Mouse (Mus musculus): ENCODE results near the gene Chrm1. TPM values are rescaled to one million over a fixed set of nuclear protein-coding genes. Genes with fewer than 3 reads are reported as not detected.

The Chrm1 gene
- polyA plus RNA-seq (2015; fragmentation: Nextera tagmentation; extraction: Ambion mirVana) = 0.66 and 0.72 TPM in 2 replicates

- H3K4me2 ChIP-seq (ENCODE audit: low read length) = peak within 1 kb of the TSS; percentile 95
- H3K4me1 ChIP-seq (ENCODE audit: control insufficient read depth, insufficient read depth, low read depth, low read length) = peaks cover 10% of the 10 kb centered on the region
- H3K27ac ChIP-seq (ENCODE audit: low read depth, low read length) = no peak within 1 kb of the TSS
- peak; percentile 24; the same call in 1 of the 2 replicates for ATAC-seq
- H3K36me3 ChIP-seq (ENCODE audit: control insufficient read depth, insufficient read depth, low read length) = no peaks in the 10 kb centered on the region
- no peaks in the 10 kb centered on the region for H3K9me3 ChIP-seq (ENCODE audit: control insufficient read depth, low read length)
- H3K9ac ChIP-seq (ENCODE audit: low read depth, low read length) = peak within 1 kb of the TSS; percentile 71; the same call in 1 of the 2 replicates
- 62% methylated on average over 9 of the region's 9 CpGs for whole genome bisulfite sequencing
- H3K4me3 ChIP-seq (ENCODE audit: low read length) = peak within 1 kb of the TSS; percentile 51
- no peaks in the 10 kb centered on the region for H3K27me3 ChIP-seq (replicated peaks; ENCODE audit: control insufficient read depth, insufficient read depth, low read length)
These were observed at the start of gene Chrm1 for GRCm38 (mm10) chr19:8663360-8663839. TSS of gene Chrm1 (plus strand) at chr19:8663789.

GRCm38 (mm10) chr19:8614343-8614742 lies 49.2 kb upstream of the Chrm1 start:
- H3K36me3 ChIP-seq (ENCODE audit: control insufficient read depth, insufficient read depth, low read length) = no peaks in the 10 kb centered on the region
- H3K4me2 ChIP-seq (ENCODE audit: low read length) = no peak overlapping the region
- no peak overlapping the region for H3K4me3 ChIP-seq (ENCODE audit: low read length)
- no peaks in the 10 kb centered on the region for H3K27me3 ChIP-seq (replicated peaks; ENCODE audit: control insufficient read depth, insufficient read depth, low read length)
- 84% methylated on average over 2 of the region's 2 CpGs for WGBS
- no peak for ATAC-seq
- H3K4me1 ChIP-seq (ENCODE audit: control insufficient read depth, insufficient read depth, low read depth, low read length) = no peaks in the 10 kb centered on the region
- no peak overlapping the region for H3K9ac ChIP-seq (ENCODE audit: low read depth, low read length)
- H3K27ac ChIP-seq (ENCODE audit: low read depth, low read length) = no peak overlapping the region
- no peaks in the 10 kb centered on the region for H3K9me3 ChIP-seq (ENCODE audit: control insufficient read depth, low read length)

GRCm38 (mm10) chr19:8616314-8616713 lies 47.3 kb upstream of the Chrm1 start:
- no peak overlapping the region for H3K4me2 ChIP-seq (ENCODE audit: low read length)
- WGBS = 76% methylated on average over 4 of the region's 4 CpGs
- no peak overlapping the region for H3K9ac ChIP-seq (ENCODE audit: low read depth, low read length)
- no peaks in the 10 kb centered on the region for H3K4me1 ChIP-seq (ENCODE audit: control insufficient read depth, insufficient read depth, low read depth, low read length)
- no peaks in the 10 kb centered on the region for H3K27me3 ChIP-seq (replicated peaks; ENCODE audit: control insufficient read depth, insufficient read depth, low read length)
- no peaks in the 10 kb centered on the region for H3K9me3 ChIP-seq (ENCODE audit: control insufficient read depth, low read length)
- no peak for ATAC-seq
- no peak overlapping the region for H3K4me3 ChIP-seq (ENCODE audit: low read length)
- no peak overlapping the region for H3K27ac ChIP-seq (ENCODE audit: low read depth, low read length)
- H3K36me3 ChIP-seq (ENCODE audit: control insufficient read depth, insufficient read depth, low read length) = no peaks in the 10 kb centered on the region

- WGBS = 15% methylated on average over 7 of the region's 7 CpGs
- no peaks in the 10 kb centered on the region for H3K4me1 ChIP-seq (ENCODE audit: control insufficient read depth, insufficient read depth, low read depth, low read length)
- no peak within 1 kb of the TSS for H3K4me3 ChIP-seq (ENCODE audit: low read length)
- no peaks in the 10 kb centered on the region for H3K9me3 ChIP-seq (ENCODE audit: control insufficient read depth, low read length)
- no peak within 1 kb of the TSS for H3K9ac ChIP-seq (ENCODE audit: low read depth, low read length)
- no peaks in the 10 kb centered on the region for H3K27me3 ChIP-seq (replicated peaks; ENCODE audit: control insufficient read depth, insufficient read depth, low read length)
- ATAC-seq = no peak
- no peak within 1 kb of the TSS for H3K27ac ChIP-seq (ENCODE audit: low read depth, low read length)
- no peak within 1 kb of the TSS for H3K4me2 ChIP-seq (ENCODE audit: low read length)
- H3K36me3 ChIP-seq (ENCODE audit: control insufficient read depth, insufficient read depth, low read length) = no peaks in the 10 kb centered on the region
These were observed 45.7 kb upstream of the Chrm1 start, which contains the start of gene Slc22a6 for GRCm38 (mm10) chr19:8617904-8618303. TSS of gene Slc22a6 (plus strand) at chr19:8618039.

- WGBS = 94% methylated on average over 7 of the region's 7 CpGs
- Histone ChIP-seq H3K36me3 (ENCODE audit: control insufficient read depth, insufficient read depth, low read length) (no peaks in the 10 kb centered on the region), H3K9me3 (ENCODE audit: control insufficient read depth, low read length) (no peaks in the 10 kb centered on the region), H3K4me3 (ENCODE audit: low read length) (no peak overlapping the region), H3K4me1 (ENCODE audit: control insufficient read depth, insufficient read depth, low read depth, low read length) (no peaks in the 10 kb centered on the region), H3K27me3 (replicated peaks; ENCODE audit: control insufficient read depth, insufficient read depth, low read length) (no peaks in the 10 kb centered on the region), H3K9ac (ENCODE audit: low read depth, low read length) (no peak overlapping the region), H3K4me2 (ENCODE audit: low read length) (no peak overlapping the region), H3K27ac (ENCODE audit: low read depth, low read length) (no peak overlapping the region)
- no peak for ATAC-seq
These were observed 42.5 kb upstream of the Chrm1 start for GRCm38 (mm10) chr19:8621098-8621497.

- H3K4me3 ChIP-seq (ENCODE audit: low read length) = no peak overlapping the region
- H3K27me3 ChIP-seq (replicated peaks; ENCODE audit: control insufficient read depth, insufficient read depth, low read length) = no peaks in the 10 kb centered on the region
- H3K36me3 ChIP-seq (ENCODE audit: control insufficient read depth, insufficient read depth, low read length) = no peaks in the 10 kb centered on the region
- H3K4me1 ChIP-seq (ENCODE audit: control insufficient read depth, insufficient read depth, low read depth, low read length) = no peaks in the 10 kb centered on the region
- no peaks in the 10 kb centered on the region for H3K9me3 ChIP-seq (ENCODE audit: control insufficient read depth, low read length)
- 78% methylated on average over 2 of the region's 2 CpGs for WGBS
- H3K27ac ChIP-seq (ENCODE audit: low read depth, low read length) = no peak overlapping the region
- ATAC-seq = no peak
- H3K4me2 ChIP-seq (ENCODE audit: low read length) = no peak overlapping the region
- H3K9ac ChIP-seq (ENCODE audit: low read depth, low read length) = no peak overlapping the region
These were observed 33.3 kb upstream of the Chrm1 start for GRCm38 (mm10) chr19:8630249-8630648.

- WGBS = 76% methylated on average over 6 of the region's 6 CpGs
- H3K4me1 ChIP-seq (ENCODE audit: control insufficient read depth, insufficient read depth, low read depth, low read length) = no peaks in the 10 kb centered on the region
- no peaks in the 10 kb centered on the region for H3K36me3 ChIP-seq (ENCODE audit: control insufficient read depth, insufficient read depth, low read length)
- no peak for ATAC-seq
- no peak overlapping the region for H3K27ac ChIP-seq (ENCODE audit: low read depth, low read length)
- no peak overlapping the region for H3K4me2 ChIP-seq (ENCODE audit: low read length)
- H3K9ac ChIP-seq (ENCODE audit: low read depth, low read length) = no peak overlapping the region
- H3K27me3 ChIP-seq (replicated peaks; ENCODE audit: control insufficient read depth, insufficient read depth, low read length) = no peaks in the 10 kb centered on the region
- H3K4me3 ChIP-seq (ENCODE audit: low read length) = no peak overlapping the region
- H3K9me3 ChIP-seq (ENCODE audit: control insufficient read depth, low read length) = no peaks in the 10 kb centered on the region
These were observed 32.8 kb upstream of the Chrm1 start for GRCm38 (mm10) chr19:8630826-8631225.

- Histone ChIP-seq H3K27me3 (replicated peaks; ENCODE audit: control insufficient read depth, insufficient read depth, low read length) (no peaks in the 10 kb centered on the region), H3K27ac (ENCODE audit: low read depth, low read length) (no peak overlapping the region), H3K4me2 (ENCODE audit: low read length) (no peak overlapping the region), H3K9me3 (ENCODE audit: control insufficient read depth, low read length) (no peaks in the 10 kb centered on the region), H3K36me3 (ENCODE audit: control insufficient read depth, insufficient read depth, low read length) (no peaks in the 10 kb centered on the region), H3K4me1 (ENCODE audit: control insufficient read depth, insufficient read depth, low read depth, low read length) (no peaks in the 10 kb centered on the region), H3K9ac (ENCODE audit: low read depth, low read length) (no peak overlapping the region), H3K4me3 (ENCODE audit: low read length) (no peak overlapping the region)
- 65% methylated on average over 1 of the region's 1 CpGs for WGBS
- no peak for ATAC-seq
These were observed 31.6 kb upstream of the Chrm1 start for GRCm38 (mm10) chr19:8632029-8632428.

GRCm38 (mm10) chr19:8642086-8642485 lies 21.5 kb upstream of the Chrm1 start:
- Histone ChIP-seq H3K9me3 (ENCODE audit: control insufficient read depth, low read length) (no peaks in the 10 kb centered on the region), H3K27me3 (replicated peaks; ENCODE audit: control insufficient read depth, insufficient read depth, low read length) (no peaks in the 10 kb centered on the region), H3K4me3 (ENCODE audit: low read length) (no peak overlapping the region), H3K9ac (ENCODE audit: low read depth, low read length) (no peak overlapping the region), H3K4me2 (ENCODE audit: low read length) (no peak overlapping the region), H3K36me3 (ENCODE audit: control insufficient read depth, insufficient read depth, low read length) (no peaks in the 10 kb centered on the region), H3K27ac (ENCODE audit: low read depth, low read length) (no peak overlapping the region), H3K4me1 (ENCODE audit: control insufficient read depth, insufficient read depth, low read depth, low read length) (no peaks in the 10 kb centered on the region)
- no peak for ATAC-seq
- WGBS = 72% methylated on average over 5 of the region's 5 CpGs

GRCm38 (mm10) chr19:8646393-8646792 lies 17.2 kb upstream of the Chrm1 start:
- Histone ChIP-seq H3K4me1 (ENCODE audit: control insufficient read depth, insufficient read depth, low read depth, low read length) (no peaks in the 10 kb centered on the region), H3K27me3 (replicated peaks; ENCODE audit: control insufficient read depth, insufficient read depth, low read length) (no peaks in the 10 kb centered on the region), H3K36me3 (ENCODE audit: control insufficient read depth, insufficient read depth, low read length) (no peaks in the 10 kb centered on the region), H3K4me2 (ENCODE audit: low read length) (no peak overlapping the region), H3K9ac (ENCODE audit: low read depth, low read length) (no peak overlapping the region), H3K27ac (ENCODE audit: low read depth, low read length) (no peak overlapping the region), H3K4me3 (ENCODE audit: low read length) (no peak overlapping the region), H3K9me3 (ENCODE audit: control insufficient read depth, low read length) (no peaks in the 10 kb centered on the region)
- WGBS = 77% methylated on average over 2 of the region's 2 CpGs
- ATAC-seq = no peak
